Mouse (Mus musculus) lung, postnatal 10 days (tissue): ENCODE measurements around the gene Lamtor3.
"Not testable (repeated sequence)": the region's sequence is repeated elsewhere in the genome, so short reads cannot be mapped to it uniquely, and the experiment has no call there.

ENCODE experiments used
- DNase-seq: peaks from one replicate; pipeline ENCODE4 v3.0.0; 2021

Lamtor3 gene

DNA sequence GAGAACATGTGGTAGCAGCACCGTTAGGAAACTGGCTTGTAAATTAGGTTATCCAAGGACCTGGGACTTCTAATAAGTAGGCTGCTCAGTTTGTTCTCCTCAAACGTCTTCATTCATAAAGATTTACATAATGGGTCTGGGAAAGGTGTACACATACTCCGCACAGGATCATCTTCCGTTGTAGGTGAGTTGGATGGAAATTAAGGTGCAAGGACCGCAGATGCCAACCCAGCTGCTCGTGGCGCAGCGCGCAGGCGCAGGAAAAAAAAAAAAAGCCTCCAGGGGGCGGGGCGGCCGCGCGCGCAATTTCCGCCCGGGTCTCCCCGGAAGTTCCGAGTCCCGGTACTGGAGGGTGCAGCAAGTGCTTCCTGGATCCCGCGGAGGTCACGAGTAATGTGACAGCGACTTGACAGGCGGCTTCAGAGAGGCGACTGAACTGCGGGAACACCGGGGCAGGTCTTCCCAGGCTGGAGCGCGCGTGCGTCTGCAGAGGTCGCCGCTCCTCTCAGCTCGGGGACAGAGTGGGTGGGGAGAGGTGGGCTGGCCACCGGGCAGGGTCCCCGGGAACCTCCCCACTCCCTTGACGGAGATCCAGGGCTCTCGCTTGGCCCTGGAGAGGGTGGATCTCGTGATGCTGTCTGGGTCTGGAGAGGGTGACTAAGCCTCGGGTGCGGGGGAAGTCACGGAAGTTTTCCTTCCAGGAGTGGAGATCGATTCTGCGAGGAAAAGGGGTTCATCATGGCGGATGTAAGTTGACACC lies at the start of gene Lamtor3:
Gene Lamtor3, plus strand, starts transcription at position 335 of the 760 bp plus-strand sequence.
- peak; percentile 91 for DNase-seq

DNA sequence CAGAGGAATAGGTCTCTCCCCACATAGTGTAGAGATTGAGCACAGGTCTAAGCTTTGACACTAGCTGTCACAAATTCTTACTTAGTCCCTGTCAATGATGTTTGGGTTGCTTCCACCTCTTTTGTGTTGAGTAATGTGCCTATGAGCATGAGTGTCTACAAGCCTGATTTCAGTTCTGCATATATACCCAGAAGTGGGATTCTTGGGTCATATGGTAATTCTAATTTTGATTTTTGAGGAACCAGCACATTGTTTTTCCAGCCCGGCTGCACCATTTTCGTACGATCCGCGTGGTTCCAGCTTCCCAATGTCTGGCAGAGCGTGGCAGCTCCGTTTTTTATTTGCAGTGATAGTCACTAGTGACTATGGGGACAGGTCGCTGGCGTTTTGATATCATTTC lies 48.9 kb upstream of the Lamtor3 start:
- DNase-seq, result no peak

DNA sequence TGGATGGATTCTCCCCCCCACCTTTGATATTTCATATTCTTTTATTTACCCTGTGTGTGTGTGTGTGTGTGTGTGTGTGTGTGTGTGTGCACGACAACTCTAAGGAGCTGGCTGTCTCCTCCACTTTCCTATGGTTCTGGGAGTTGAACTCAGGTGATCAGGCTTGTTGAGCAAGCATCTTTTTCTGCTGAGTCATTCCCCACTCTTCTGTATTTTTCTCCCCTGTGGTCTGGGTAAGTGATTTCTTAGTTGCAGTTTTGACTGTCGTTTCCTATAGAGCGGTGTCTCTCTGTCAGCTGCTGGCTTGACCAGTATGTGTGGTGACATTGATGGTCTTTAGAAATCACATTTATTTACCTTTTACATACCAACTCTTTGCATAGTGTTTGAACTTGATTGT lies 39.0 kb upstream of the Lamtor3 start:
- DNase-seq, result no peak

DNA sequence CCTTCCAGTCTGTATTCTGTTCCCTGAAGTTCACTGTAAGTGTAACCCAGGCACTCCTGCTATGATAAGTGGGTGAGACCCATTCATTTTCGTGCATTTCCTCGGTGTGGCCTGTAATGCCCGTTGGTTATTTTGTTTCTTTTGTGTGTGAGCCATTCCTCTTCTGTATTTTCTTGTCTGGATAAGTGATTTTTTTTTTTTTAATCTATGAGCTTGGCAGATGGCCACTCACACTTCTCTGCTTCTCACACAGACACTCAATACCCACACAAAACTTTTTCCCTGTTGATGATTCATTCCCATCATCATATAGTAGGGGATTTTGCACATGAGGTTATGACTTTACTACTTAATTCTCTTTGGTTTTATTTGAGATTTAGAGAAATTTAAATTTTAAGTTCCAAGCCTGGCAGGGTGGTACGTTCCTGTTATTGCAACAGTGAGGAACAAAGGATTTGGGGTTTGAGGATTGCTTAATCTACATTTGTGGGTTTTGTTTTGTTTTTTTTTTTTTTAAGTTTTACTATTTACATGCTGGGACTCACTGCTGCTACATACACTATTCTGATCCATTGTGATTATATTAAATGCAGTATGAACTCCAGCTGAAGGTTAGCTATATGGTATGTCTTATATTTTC lies 38.1 kb upstream of the Lamtor3 start:
- no peak for DNase-seq

DNA sequence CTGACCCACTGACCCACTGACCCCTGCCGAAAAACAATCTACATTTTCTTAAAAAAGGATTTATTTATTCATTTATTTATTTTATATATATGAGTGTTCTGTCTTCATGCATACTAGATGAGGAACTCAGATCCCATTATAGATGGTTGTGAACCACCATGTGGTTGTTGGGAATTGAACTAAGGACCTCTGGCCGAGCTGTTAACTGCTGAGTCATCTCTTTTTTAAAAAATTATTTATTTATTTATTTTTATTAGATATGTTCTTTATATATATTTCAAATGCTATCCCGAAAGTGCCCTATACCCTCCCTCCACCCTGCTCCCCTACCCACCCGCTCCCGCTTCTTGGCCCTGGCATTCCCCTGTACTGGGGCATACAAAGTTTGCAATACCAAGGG lies 37.2 kb upstream of the Lamtor3 start:
- no peak for DNase-seq

DNA sequence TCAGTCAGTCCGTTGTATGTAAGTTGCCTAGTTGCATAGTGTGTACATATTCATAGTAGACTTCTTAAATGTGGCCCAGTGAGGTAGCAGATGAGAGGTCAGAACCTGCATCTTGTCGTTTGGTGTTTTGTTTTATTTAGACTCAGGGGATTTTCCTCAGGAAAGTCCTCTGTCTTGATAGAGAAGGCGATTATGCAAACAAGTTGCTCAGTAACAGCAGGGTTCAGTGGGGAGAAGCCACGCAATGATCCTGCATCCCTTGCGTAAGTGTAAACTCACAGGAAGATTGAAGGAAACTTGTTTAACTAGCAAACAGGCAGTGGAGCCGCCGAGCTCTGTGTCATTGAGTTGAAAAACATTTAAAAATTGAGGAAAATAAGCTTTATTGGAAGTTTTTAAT lies 30.3 kb upstream of the Lamtor3 start:
- DNase-seq, result no peak

DNA sequence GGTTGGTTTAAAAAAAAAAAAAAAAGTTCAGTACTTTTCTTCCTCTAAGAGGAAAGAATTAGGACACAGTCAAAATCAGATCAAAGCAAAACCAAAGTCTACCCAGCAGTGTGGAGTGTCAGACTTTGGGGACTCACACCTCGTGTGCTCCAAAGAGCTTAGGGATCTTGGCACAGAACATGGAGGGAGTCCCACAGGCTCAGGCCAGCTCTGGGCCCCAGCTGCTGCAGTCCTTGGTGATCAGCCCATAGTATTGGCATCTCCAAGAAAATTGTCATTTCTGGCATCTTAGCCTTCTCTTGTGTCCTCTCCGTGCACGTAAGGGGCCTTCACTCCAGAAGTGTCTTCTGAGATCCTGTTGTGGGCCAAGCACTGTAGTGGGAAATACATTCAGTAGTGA lies 27.2 kb upstream of the Lamtor3 start:
- DNase-seq, result peak; percentile 42

DNA sequence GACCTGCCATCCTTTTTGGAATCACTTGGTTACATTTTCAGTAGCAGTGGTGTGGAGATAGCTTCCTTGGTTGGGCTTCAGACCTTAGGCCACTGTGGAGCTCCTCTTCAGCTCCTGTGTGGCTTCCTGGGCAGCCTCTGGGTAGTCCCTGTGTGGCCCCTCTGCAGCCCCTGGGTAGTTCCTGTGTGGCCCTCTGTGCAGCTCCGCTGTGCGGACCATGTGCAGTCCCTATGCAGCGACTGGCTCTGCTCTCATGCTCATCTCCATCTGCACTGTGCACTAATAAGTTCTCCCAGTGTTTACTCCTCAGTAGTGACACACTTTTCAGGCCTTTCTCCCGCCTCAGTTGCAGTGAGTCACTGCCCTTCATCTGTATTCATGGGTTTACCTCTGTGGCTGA lies 26.2 kb upstream of the Lamtor3 start:
- DNase-seq, result no peak

DNA sequence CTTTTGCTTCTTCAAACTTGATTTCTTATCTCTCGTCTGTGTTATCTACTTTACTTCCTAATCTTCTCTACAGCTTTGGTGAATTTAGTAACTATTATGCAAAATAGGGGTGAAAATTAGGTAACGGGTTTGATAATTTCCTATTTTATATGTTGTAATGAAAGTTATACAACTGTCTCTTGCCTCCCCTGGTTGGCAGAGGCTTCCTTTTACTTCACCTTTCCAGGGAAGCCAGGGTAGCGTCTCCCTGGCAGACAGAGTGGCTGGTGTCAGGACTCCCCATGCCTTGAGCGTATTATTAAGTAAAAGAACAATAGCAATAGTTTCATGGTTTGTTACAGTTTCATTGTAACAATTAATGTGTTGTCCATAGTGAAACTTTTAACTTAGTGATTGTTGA lies 24.5 kb upstream of the Lamtor3 start:
- no peak for DNase-seq

DNA sequence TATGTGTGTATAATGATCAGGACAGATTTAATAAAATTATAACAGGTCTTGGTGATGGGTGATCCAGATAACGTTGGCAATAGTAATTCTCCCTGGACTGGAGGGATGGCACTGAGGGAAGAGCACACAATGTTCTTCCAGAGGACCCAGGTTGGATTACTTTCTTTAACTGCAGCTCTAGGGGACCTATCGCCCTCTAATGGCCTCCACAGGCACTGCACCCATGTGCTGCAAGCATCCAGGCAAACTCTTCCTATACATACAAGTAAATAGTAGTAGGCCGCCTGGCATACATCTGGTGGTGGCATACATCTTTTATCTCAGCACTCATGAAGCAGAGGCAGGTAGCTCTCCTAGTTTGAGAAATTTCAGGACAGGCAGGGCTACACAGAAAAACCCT lies 23.1 kb upstream of the Lamtor3 start:
- DNase-seq, result no peak

DNA sequence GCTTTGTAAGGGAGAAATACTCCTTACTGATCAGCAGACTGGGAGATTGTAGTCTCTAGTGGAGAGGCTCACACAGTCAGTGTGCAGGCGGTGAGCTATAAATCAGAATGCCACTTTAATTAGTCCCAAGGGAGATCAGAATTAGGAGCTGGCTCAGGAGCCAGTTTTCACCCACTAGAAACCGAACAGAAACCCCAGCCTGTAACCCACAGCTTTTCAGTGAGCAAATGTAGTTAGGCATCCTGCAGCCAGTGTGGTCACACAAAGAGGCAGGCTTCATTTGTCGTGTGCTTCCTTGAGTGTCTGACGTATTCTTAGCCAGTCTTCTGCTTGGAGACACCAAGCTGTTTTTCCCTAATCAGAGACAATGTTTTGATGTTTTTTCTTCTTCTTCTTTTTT lies 21.9 kb upstream of the Lamtor3 start:
- no peak for DNase-seq

DNA sequence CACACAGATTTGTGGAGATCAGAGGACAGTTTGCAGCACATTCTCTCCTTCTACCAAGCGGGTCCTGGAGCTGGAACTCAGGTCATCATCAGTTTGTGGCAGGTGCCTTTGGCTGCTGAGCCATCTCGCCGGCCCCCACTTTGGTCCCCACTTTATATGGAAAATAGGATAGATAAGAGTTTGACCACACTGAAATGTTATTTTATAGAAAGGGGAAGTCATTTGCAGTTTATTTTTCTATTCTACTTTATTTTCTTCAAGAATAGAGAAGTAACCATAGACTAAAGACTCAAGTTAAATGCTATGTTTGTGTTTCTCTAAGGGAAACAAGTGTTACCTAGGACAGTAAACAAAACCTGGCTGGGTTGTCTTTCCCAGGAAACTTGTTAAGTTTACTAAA lies 21.4 kb upstream of the Lamtor3 start:
- DNase-seq, result no peak

DNA sequence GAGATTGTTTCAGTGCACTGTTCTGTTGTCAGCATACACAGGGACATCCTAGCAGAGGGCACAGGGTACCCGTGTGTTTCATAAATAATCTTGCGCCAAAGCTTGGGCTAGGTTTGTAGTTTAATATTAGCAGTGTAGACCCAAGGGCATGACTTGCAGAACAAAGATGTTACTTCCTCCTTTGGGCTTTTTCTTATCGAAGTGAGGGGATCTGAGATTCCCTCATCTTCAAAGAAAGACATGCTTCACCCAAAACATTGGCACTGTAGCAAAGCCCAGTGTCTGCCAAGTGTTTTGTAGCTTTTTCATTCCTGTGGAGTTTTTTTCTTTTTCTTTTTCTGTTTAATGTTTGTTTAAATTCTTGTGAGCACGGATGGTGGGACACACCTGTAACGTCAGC lies 20.6 kb upstream of the Lamtor3 start:
- no peak for DNase-seq

DNA sequence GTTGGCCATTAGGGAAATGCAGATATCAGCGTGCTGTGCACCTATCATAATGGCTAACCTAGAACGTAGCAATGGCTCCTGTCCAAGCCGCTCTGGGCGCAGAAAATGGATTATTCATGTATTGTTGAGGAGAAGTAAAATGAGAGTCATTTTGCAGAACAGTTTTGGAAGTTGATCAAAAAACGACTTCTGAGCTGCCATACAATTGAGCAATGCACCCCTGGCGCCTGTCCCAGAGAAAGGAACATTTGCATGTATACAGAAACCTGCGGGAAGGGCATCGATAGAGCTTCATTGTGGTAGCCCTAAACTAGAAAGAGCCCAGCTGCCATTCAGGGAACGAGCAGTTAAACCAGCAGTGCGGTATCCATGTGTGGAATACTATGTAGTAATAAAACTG lies 18.2 kb upstream of the Lamtor3 start:
- DNase-seq, result peak; percentile 17

DNA sequence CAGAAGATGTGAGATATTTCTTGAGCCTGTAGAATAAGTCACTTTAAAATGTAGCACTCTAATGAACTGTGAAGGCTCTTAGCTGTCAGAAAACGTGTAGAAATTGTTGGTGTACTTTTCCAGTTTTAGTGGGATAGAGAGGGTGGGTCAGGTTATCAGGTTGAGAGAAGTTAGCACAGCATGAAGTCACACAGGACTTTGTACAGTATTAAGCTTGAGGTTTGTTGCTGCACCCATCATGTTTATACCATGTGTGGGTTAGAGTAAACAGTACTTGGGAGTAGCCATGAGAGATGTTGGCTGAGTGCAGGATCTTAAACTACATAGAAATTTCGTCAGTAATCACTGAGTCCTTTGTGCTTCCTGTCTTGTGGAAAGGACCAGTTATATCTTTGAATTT lies 5.2 kb upstream of the Lamtor3 start:
- DNase-seq, result no peak

DNA sequence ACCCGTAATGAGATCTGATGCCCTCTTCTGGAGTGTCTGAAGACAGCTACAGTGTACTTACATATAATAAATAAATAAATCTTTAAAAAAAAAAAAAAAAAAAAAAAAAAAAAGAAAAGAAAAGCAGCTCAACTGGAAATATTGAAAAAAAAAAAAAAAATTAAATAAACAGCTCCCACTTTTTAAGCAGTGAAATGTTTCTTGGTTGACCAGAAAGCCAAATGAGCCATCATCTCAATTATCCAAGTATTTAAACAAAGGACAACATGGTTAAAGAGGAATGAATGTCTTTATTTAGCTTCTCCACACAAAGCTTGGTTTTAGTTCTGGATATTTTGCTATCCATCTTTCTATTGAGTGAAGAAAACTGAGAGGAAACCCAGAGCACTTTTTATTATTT lies 3.7 kb upstream of the Lamtor3 start:
- not testable (repeated sequence) for DNase-seq

DNA sequence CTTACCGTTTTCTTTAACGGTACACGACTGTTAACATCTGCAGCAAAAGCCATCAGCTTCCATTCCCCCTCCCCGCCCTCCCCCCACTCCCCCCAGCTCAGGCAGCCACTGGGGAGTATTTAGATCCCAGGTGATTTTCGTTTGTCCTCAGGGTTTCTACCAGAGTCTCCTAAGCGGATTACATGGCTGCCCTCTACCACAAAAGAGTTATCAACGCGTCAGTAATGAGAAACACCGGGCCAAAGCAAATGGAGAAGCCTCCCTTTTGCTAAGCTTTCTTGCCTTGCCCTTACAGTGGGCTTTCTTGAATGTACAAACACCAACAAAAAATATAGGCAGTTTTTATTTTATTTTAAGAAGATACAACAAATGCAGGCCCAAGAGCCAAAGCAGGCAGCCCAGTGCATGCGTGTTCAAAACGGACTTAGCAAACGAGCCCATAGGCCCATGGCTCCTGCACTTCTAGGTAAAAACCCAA lies 573 bp upstream of the Lamtor3 start:
- no peak for DNase-seq

DNA sequence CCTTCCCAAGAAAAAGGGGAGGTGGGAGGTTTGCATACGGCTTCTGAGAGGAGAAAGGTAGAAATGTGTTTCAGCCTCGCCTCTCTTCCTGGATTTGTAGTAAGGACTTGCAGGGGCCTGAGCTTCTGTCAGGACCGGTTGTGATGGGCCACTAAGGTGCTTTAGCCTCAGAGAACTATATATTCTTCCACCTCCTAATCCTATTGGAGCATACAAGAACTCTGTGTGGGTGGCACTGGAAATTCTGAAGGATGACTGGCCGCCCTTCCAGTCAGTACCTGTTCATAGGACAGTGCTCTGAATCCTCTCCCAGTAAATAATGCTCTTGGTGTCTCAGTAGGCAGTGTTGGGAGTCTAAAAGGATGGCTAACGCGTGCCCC lies 616 bp downstream of the Lamtor3 start:
- no peak for DNase-seq

DNA sequence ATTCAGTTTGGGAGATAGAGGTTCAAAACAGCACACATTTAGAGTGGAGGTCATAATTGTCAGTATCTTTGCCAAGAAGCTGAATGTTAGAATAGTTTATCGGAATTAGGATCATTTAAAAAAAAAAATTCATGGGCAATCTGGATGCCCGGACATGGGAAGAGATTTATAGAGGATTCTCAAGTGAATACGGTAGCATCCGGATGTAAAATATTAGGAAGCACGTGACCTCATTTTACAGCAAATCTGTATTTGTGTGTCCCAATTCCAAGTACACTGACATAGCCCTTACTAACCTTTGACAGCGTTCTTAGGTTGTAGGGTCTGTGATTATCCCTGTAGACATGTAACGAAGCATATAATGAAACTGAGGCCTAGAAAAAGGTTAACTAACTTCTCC lies 1.1 kb downstream of the Lamtor3 start:
- no peak for DNase-seq

DNA sequence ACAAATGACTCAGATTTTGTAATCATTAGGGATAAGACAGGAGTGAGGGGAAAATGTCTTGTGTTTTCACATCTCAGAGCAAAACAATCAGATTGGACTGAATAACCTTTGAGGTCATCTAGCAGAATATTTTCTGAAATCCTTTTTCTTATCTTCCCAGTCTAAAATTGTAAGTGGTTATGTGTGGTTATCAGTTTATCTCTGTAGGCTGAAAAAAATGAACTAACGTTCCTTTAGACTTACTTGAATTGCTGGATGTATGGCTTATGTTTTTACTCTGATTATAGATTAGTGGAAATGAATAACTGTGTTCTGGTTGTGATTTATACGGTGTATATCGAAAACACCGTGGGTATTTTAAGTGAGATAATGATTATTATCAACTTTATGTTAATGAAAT lies 2.3 kb downstream of the Lamtor3 start:
- DNase-seq, result no peak

DNA sequence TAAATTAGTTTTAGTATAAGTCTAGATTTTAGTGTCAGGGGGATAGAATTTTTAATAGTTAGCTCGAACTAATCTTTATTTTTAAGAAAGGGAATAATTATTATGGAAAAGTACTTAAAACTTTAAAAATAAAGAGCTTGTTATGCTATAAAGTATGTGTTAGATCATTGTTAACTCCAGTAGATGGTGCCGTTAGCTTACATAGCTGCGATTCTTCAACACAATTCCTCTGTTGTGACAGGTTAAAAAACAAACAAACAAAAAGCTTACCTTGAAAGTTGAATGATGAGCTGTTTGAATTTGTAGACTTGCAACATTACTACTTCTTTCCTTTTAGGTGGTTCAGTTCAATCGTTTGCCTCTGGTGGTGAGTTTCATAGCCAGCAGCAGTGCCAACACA lies 8.7 kb downstream of the Lamtor3 start:
- no peak for DNase-seq

DNA sequence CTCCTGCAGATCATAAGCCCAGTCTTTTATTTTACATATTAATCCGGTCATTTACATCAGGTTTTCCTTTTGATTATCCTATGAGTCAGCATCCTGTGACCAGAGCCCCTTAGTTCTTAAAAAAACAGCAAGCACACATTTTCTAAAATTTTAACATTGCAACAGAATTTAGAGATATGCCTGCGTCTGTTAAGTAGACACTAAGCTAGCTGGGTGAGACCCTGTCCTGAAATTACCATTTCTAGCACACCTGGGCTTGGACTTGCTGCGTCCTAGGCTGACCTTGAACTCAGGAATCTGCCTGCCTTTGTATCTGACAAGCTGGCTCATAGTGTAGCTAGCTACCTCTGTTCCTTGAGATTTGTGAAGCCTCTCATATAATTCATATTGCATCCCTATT lies 11.6 kb downstream of the Lamtor3 start:
- DNase-seq, result no peak

DNA sequence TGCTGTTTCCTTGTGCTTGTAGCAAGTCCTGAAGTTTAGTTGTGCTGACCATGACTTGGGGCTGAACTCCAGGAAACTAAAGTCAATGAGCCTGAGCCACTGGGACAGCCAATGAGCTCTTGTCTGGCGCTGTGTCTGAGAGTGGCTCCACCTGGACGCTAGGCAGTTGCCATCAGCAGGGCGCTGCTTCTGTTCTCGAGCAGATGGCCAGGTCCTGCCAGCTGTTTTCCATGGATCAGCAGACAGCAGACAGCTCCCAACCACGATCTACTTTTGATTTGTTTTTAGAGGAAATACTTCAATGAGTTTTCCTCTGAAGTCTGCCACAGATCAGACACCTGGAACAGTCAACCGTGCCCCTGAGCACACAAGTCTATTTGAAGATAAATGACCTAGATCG lies 14.4 kb downstream of the Lamtor3 start:
- DNase-seq, result peak; percentile 70

DNA sequence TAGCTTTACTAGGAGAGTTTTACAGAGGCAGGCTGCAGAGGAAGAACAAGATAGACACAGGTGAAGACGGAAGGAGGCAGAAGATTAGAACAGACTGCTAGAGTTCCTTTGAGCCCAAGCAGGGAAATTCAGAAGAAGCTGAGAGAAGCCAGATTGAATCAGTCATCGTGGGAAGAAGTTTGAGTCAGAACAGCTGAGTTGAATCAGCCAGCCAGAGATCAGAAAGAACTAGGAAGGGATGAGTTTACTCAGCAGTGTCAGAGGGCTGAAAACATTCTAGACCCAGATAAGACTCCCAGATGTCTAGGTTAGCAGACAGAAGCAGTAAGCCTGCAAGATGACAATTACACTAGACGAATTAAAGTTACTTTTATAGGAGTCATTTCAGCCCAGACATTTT lies 15.7 kb downstream of the Lamtor3 start:
- DNase-seq, result no peak
